ENCODE assay signal across 23 mouse cellular contexts in the genomic region with DNA sequence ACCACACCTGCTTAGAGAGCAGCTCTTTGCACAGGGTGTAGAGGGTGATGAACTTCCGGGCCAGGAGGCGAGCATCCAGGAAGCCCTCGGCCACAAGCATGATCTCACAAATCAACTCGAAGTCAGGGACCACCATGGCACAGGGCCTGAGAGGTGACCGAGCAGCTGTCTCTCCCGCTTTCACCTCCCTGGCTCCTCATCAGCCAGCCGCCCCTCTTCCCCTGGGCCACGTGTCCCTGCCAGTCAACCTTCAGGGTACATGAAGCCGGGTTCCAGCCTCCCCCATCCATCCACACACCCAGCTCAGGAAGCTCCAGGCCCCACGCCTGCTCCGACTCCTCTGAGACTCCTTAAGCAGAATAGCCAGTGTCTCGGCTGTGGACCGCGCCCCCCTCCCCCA. TPM values are rescaled to one million over a fixed set of nuclear protein-coding genes. Genes with fewer than 3 reads are reported as not detected.
DNase-seq lines count a peak whose midpoint lies in the region; ATAC-seq and TF ChIP-seq lines count a peak whose summit lies in the region.
"Had no signal": no experiment of that assay in that cellular context is flagged by ENCODE, and none has a peak within 500 bp of the region (broad histone marks: within the 10 kb centered on the region; RNA-seq: fewer than 3 reads in every experiment).

No protein-coding gene starts in this region.

- no peak for TF ChIP-seq CTCF in stomach, postnatal 0 days (IDR thresholded peaks at IDR 0.05; ENCODE audit: low read depth)

- no peak overlapping the region for H3K4me2 ChIP-seq in embryonic facial prominence, embryonic 12.5 days (replicated peaks)
- H3K4me2 ChIP-seq in stomach, embryonic 16.5 days (ENCODE audit: low read depth, low read length): no peak overlapping the region
- H3K4me2 ChIP-seq in stomach, postnatal 0 days (replicated peaks; ENCODE audit: low read depth): no peak overlapping the region
- H3K4me2 ChIP-seq in myocyte (ENCODE audit: low read depth): no peak overlapping the region
- H3K4me2 ChIP-seq in kidney, embryonic 14.5 days (replicated peaks; ENCODE audit: low read depth, low read length): no peak overlapping the region
- H3K4me2 ChIP-seq: embryonic facial prominence, embryonic 13.5 days; forebrain, embryonic 12.5 days; forebrain, embryonic 15.5 days; heart, embryonic 11.5 days; hindbrain, embryonic 13.5 days had no signal

- no peaks in the 10 kb centered on the region for H3K79me2 ChIP-seq in myocyte (ENCODE audit: control insufficient read depth, insufficient read depth)

- no peak overlapping the region for H3K4me3 ChIP-seq in embryonic facial prominence, embryonic 12.5 days
- H3K4me3 ChIP-seq in embryonic facial prominence, embryonic 10.5 days: no peak overlapping the region
- H3K4me3 ChIP-seq in stomach, embryonic 16.5 days (replicated peaks; ENCODE audit: low read length): no peak overlapping the region
- H3K4me3 ChIP-seq in stomach, postnatal 0 days (ENCODE audit: low read depth, low read length): no peak overlapping the region
- no peak overlapping the region for H3K4me3 ChIP-seq in myocyte
- H3K4me3 ChIP-seq in kidney, embryonic 14.5 days (ENCODE audit: low read length): no peak overlapping the region
- H3K4me3 ChIP-seq: embryonic facial prominence, embryonic 13.5 days; erythroblast, embryonic 14.5 days; forebrain, embryonic 12.5 days; forebrain, embryonic 15.5 days; hindbrain, embryonic 13.5 days had no signal

- no peaks in the 10 kb centered on the region for H3K9me3 ChIP-seq in embryonic facial prominence, embryonic 12.5 days
- no peaks in the 10 kb centered on the region for H3K9me3 ChIP-seq in embryonic facial prominence, embryonic 10.5 days
- H3K9me3 ChIP-seq in stomach, embryonic 16.5 days (replicated peaks; ENCODE audit: control insufficient read depth, low read length): no peaks in the 10 kb centered on the region
- H3K9me3 ChIP-seq in stomach, postnatal 0 days (ENCODE audit: control insufficient read depth, low read length): no peaks in the 10 kb centered on the region
- H3K9me3 ChIP-seq in kidney, embryonic 14.5 days (ENCODE audit: control insufficient read depth, low read length): no peaks in the 10 kb centered on the region
- H3K9me3 ChIP-seq: embryonic facial prominence, embryonic 13.5 days; forebrain, embryonic 12.5 days; forebrain, embryonic 15.5 days; G1E; hindbrain, embryonic 13.5 days had no signal

- TF ChIP-seq POLR2A in myocyte (IDR thresholded peaks at IDR 0.05; ENCODE audit: insufficient read length, low read depth): no peak

- no peaks in the 10 kb centered on the region for H3K4me1 ChIP-seq in embryonic facial prominence, embryonic 12.5 days
- H3K4me1 ChIP-seq in embryonic facial prominence, embryonic 10.5 days: peaks cover 2% of the 10 kb centered on the region; the same call in 1 of the 2 replicates
- peaks cover 8% of the 10 kb centered on the region; the same call in 1 of the 2 replicates for H3K4me1 ChIP-seq in stomach, embryonic 16.5 days (ENCODE audit: control insufficient read depth, insufficient read depth, low read length)
- no peaks in the 10 kb centered on the region for H3K4me1 ChIP-seq in stomach, postnatal 0 days (replicated peaks; ENCODE audit: control insufficient read depth, insufficient read depth)
- H3K4me1 ChIP-seq in kidney, embryonic 14.5 days (ENCODE audit: control insufficient read depth, insufficient read depth, low read length): peaks cover 22% of the 10 kb centered on the region; the same call in 1 of the 2 replicates
- H3K4me1 ChIP-seq: forebrain, embryonic 12.5 days; forebrain, embryonic 15.5 days; hindbrain, embryonic 13.5 days had no signal

- no peak overlapping the region for H3K9ac ChIP-seq in embryonic facial prominence, embryonic 12.5 days
- H3K9ac ChIP-seq in stomach, embryonic 16.5 days (ENCODE audit: low read length): 0 out of 2 replicates have a peak overlapping the region, but pooled peaks have one; percentile 8
- no peak overlapping the region for H3K9ac ChIP-seq in stomach, postnatal 0 days (ENCODE audit: low read length)
- H3K9ac ChIP-seq in kidney, embryonic 14.5 days (ENCODE audit: low read depth, low read length): no peak overlapping the region
- H3K9ac ChIP-seq: embryonic facial prominence, embryonic 13.5 days; forebrain, embryonic 12.5 days; forebrain, embryonic 15.5 days; hindbrain, embryonic 13.5 days had no signal

- H3K27me3 ChIP-seq in embryonic facial prominence, embryonic 12.5 days: no peaks in the 10 kb centered on the region
- H3K27me3 ChIP-seq in embryonic facial prominence, embryonic 10.5 days (replicated peaks; ENCODE audit: low read depth, poor library complexity, severe bottlenecking): 0 out of 2 replicates have a peak, but pooled peaks cover 4% of the 10 kb centered on the region
- no peaks in the 10 kb centered on the region for H3K27me3 ChIP-seq in stomach, embryonic 16.5 days (ENCODE audit: control insufficient read depth, insufficient read depth, low read length)
- H3K27me3 ChIP-seq in stomach, postnatal 0 days (ENCODE audit: control insufficient read depth, insufficient read depth, low read length): no peaks in the 10 kb centered on the region
- peaks cover 30% of the 10 kb centered on the region for H3K27me3 ChIP-seq in myocyte (ENCODE audit: control insufficient read depth, insufficient read depth, insufficient read length)
- H3K27me3 ChIP-seq in kidney, embryonic 14.5 days (ENCODE audit: control insufficient read depth, insufficient read depth, low read length): no peaks in the 10 kb centered on the region
- H3K27me3 ChIP-seq: embryonic facial prominence, embryonic 13.5 days; forebrain, embryonic 12.5 days; forebrain, embryonic 15.5 days; hindbrain, embryonic 13.5 days had no signal

- no peak for TF ChIP-seq EP300 in stomach, postnatal 0 days (optimal IDR thresholded peaks at IDR 0.05)

- no peaks in the 10 kb centered on the region for H3K36me3 ChIP-seq in embryonic facial prominence, embryonic 12.5 days
- H3K36me3 ChIP-seq in embryonic facial prominence, embryonic 10.5 days (replicated peaks): no peaks in the 10 kb centered on the region
- H3K36me3 ChIP-seq in stomach, embryonic 16.5 days (ENCODE audit: control insufficient read depth, insufficient read depth, low read length): no peaks in the 10 kb centered on the region
- no peaks in the 10 kb centered on the region for H3K36me3 ChIP-seq in stomach, postnatal 0 days (ENCODE audit: control insufficient read depth, insufficient read depth, low read length)
- no peaks in the 10 kb centered on the region for H3K36me3 ChIP-seq in myocyte (ENCODE audit: control insufficient read depth, insufficient read depth)
- H3K36me3 ChIP-seq in kidney, embryonic 14.5 days (ENCODE audit: control insufficient read depth, insufficient read depth, low read length): no peaks in the 10 kb centered on the region
- H3K36me3 ChIP-seq: embryonic facial prominence, embryonic 13.5 days; forebrain, embryonic 12.5 days; forebrain, embryonic 15.5 days; G1E; hindbrain, embryonic 13.5 days had no signal

- 0 out of 2 replicates have a peak overlapping the region, but pooled peaks have one; percentile 23 for H3K27ac ChIP-seq in embryonic facial prominence, embryonic 12.5 days
- no peak overlapping the region for H3K27ac ChIP-seq in embryonic facial prominence, embryonic 10.5 days (replicated peaks)
- H3K27ac ChIP-seq in stomach, embryonic 16.5 days (ENCODE audit: low read length): no peak overlapping the region
- H3K27ac ChIP-seq in stomach, postnatal 0 days (replicated peaks): no peak overlapping the region
- H3K27ac ChIP-seq in kidney, embryonic 14.5 days (ENCODE audit: low read depth, low read length): no peak overlapping the region
- H3K27ac ChIP-seq: embryonic facial prominence, embryonic 13.5 days; forebrain, embryonic 12.5 days; forebrain, embryonic 15.5 days; hindbrain, embryonic 13.5 days; hindbrain, postnatal 0 days had no signal

- no peak for DNase-seq in embryonic facial prominence, embryonic 10.5 days (ENCODE audit: low spot score)
- no peak for DNase-seq in stomach, postnatal 0 days (ENCODE audit: low spot score)
- DNase-seq: adrenal gland, postnatal 10 days; adrenal gland, postnatal 36 days; cerebellum, adult 18-20 months; cerebellum, adult 9-10 months; cerebellum, postnatal 14 days; gastrocnemius, postnatal 14 days; heart, adult 11 months had no signal

- ATAC-seq in embryonic facial prominence, embryonic 12.5 days (ENCODE audit: insufficient number of reproducible peaks, insufficient read depth, low FRiP score, low TSS enrichment): no peak
- ATAC-seq in stomach, embryonic 16.5 days (ENCODE audit: insufficient read depth, low FRiP score): no peak
- no peak for ATAC-seq in stomach, postnatal 0 days (ENCODE audit: low FRiP score, low TSS enrichment)
- ATAC-seq in kidney, embryonic 14.5 days (ENCODE audit: low FRiP score, low TSS enrichment): no peak
- ATAC-seq: forebrain, embryonic 15.5 days; hindbrain, postnatal 0 days; inflammation-experienced regulatory T-cells, adult 6 months; Patski had no signal

- no peak overlapping the region for H3ac ChIP-seq in myocyte (ENCODE audit: control insufficient read depth, insufficient read length)

- 89% methylated on average over 14 of the region's 14 CpGs for WGBS in embryonic facial prominence, embryonic 12.5 days
- WGBS in embryonic facial prominence, embryonic 10.5 days: 88% methylated on average over 14 of the region's 14 CpGs
- WGBS in stomach, embryonic 16.5 days: 80% methylated on average over 14 of the region's 14 CpGs
- 93% methylated on average over 14 of the region's 14 CpGs for WGBS in stomach, postnatal 0 days
- 72% methylated on average over 14 of the region's 14 CpGs for WGBS in kidney, embryonic 14.5 days

TF ChIP-seq in myocyte, 11 proteins besides CTCF, POLR2A, EP300 and RAD21:
- peak; percentile 56 for TF ChIP-seq TCF3 (IDR thresholded peaks at IDR 0.05; ENCODE audit: insufficient read length, low read depth)
- peak; percentile 10 for TF ChIP-seq TCF12 (IDR thresholded peaks at IDR 0.05; ENCODE audit: insufficient read depth, poor library complexity, severe bottlenecking)
- no peak for TF ChIP-seq MAX (IDR thresholded peaks at IDR 0.05; ENCODE audit: low read depth)
- TF ChIP-seq MYOD1 (IDR thresholded peaks at IDR 0.05; ENCODE audit: control insufficient read depth in 1 of 3, insufficient read length in 2 of 3, low read depth in 2 of 3): peak in 2 of 3 experiments; percentile 98
- no peak for TF ChIP-seq POLR2AphosphoS2 (IDR thresholded peaks at IDR 0.05; ENCODE audit: insufficient read length, low read depth)
- peak in 2 of 3 experiments; percentile 62 to 80 for TF ChIP-seq MYOG (IDR thresholded peaks at IDR 0.05; ENCODE audit: control insufficient read depth in 1 of 3, insufficient read depth in 1 of 3, insufficient read length in 2 of 3, low read depth in 2 of 3)

RNA-seq across cellular contexts. Expression of gene Dnah17, which starts 48.1 kb away (rescaled TPM):
- 0.23 and 0.27 TPM in 2 replicates for polyA plus RNA-seq in embryonic facial prominence, embryonic 12.5 days (2016; fragmentation: Nextera tagmentation; extraction: Ambion mirVana)
- 0.17 and 0.19 TPM in 2 replicates for polyA plus RNA-seq in embryonic facial prominence, embryonic 10.5 days (2016; fragmentation: Nextera tagmentation; extraction: Ambion mirVana)
- polyA plus RNA-seq in stomach, embryonic 16.5 days (2015; fragmentation: Nextera tagmentation; extraction: Ambion mirVana): 0.13 and 0.14 TPM in 2 replicates
- 0.04 and 0.06 TPM in 2 replicates for polyA plus RNA-seq in stomach, postnatal 0 days (2015; fragmentation: Nextera tagmentation; extraction: Ambion mirVana)
- polyA plus RNA-seq in myocyte (2012; fragmentation: generic; extraction: Trizol): 0.16 TPM
- polyA plus RNA-seq in kidney, embryonic 14.5 days (2014; fragmentation: Nextera tagmentation; extraction: Ambion mirVana): 0.20 and 0.23 TPM in 2 replicates
- polyA plus RNA-seq: erythroblast, embryonic 14.5 days; G1E had no signal
